Mouse (Mus musculus): ENCODE results near the gene Ssrp1.

DNA sequence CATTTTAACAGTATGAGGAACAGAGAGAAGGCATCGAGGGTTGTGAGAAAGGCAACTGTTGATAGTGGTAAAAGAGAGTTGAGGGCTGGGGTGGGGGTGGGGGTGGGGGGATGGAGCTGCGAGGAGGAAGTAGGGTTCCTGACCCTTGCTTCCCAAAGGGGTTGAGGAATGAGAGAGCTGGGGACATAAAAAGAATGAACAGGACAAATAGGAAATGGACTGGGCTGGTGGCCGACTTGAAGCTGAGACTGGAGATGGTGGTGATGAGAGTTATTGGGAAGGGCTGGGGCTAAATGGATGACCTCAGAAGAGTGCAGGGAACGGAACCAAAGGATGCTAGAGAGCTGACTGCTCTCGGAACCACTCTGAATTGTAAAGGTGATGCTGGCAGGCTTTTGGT is 19.7 kb downstream of the Ssrp1 start:
- no peak for TF ChIP-seq CTCF (IDR thresholded peaks at IDR 0.05; ENCODE audit: borderline replicate concordance, control insufficient read depth, extremely low read depth, insufficient read depth, low read length, poor library complexity)
- no peak for TF ChIP-seq POLR2A (IDR thresholded peaks at IDR 0.05; ENCODE audit: control insufficient read depth, extremely low read depth, insufficient read depth, low read length, poor library complexity)
